Mouse (Mus musculus) cerebellum, adult 9-11 months (tissue): ENCODE results near the gene Dyx1c1.
A peak's percentile ranks its signal among the peaks of the same experiment; 100 is the strongest.

Experiments used
- DNase-seq: peaks from one replicate; pipeline ENCODE4 v3.0.0; 2022

Dyx1c1 gene

DNA sequence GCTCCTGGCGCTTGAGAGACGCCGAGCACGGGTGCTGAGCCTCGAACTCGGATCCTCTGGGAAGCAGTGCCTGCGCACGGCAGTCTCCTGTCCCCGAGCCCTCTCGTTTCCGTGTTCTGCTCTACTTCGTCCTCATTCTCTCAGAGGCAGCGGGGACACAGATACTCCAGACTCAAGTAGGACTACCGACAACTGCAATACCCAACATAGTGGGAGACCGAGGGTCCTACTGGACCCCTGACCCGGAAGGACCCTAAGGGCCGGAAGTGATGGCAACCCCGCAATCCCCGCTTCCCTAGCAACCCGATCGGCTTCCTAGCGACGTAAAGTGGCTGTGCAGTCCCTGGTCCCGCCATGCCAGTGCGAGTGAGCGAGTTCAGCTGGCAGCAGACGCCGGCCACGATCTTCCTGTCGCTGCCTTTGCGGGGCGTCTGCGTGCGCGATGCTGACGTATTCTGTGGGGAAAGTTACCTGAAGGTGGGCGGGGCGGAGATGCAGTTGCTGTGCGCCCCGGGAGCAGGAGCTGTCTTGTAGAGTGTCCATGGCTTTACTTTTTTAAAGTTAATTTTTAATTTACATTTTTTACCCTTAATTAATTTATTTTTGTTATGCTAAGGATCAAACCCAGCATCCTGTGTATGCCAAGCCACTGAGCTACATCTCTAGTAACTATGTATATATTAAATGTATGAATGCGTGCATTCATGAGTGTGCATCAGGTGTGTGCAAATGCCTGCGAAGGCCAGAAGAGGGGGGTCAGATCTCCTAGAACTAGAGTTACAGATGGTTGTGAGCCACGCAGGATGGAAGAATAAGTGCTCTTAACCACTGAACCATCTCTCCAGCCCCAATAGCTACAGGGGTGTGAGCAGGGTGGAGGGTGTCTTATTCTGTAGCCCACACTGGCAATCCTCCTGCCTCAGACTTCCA is at the start of gene Dyx1c1, which contains the start of gene Gm44503:
Dyx1c1 (plus strand) TSS at position 265 of the 930 bp plus-strand sequence.
Gm44503 (plus strand) TSS at position 332 of the 930 bp plus-strand sequence.
- DNase-seq = peak; percentile 70

DNA sequence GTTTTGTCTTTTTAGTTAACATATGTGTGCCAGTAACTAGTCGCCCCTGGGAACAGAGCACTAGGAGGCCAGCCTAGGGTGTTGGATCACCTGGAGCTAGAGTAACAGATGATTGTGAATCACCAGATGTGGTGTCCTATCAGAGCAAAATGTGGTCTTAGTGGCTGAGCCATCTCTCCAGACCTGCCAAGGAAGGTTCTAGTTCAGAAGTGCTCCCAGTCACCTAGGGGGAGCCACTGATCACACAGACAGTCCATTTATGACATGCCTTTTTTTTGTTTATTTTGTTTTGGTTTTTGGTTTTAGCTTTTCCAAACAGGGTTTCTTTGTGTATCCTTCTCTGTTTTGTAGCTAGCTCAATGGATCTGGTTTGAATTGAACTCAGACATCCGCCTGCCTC is 47.2 kb upstream of the Dyx1c1 start:
- no peak for DNase-seq

DNA sequence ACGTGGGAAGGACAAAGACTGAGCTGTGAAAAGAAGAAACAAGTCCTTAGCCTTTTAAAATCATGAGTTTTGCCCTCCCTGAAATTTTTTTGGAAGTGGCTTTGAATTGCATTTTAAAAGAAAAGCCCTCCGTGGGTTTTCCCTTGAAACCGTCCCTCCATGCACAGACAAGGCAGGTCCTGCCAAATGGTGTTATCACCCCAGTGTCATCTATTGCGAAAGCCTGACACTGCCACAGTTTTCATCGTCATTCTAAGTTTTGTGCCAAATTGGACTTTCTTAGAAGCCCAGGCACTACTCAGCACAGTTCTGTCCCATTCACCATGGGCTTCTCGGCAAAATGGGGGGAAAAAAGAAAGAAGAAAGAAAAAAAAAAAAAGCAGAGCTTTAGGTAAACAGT is 45.0 kb upstream of the Dyx1c1 start:
- no peak for DNase-seq

DNA sequence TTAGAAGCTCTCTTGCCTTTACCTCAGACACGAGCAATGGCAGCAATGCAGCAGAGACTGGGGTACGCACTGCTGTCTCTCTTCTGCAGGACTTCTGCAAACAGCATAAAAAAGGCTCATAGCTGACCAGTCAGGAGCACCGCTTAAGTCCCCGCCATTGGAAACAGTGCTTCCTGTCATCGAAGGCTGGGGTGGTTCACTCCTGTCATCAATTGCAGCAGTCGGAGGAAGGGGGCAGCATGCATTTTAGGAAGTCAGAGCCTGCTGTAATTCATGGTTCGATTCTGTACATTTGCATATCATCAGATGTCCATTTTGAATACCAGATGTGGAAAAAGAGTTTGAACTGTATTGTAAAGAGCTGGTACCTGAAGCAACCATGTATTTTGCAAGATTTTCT is 42.9 kb upstream of the Dyx1c1 start:
- DNase-seq = no peak

DNA sequence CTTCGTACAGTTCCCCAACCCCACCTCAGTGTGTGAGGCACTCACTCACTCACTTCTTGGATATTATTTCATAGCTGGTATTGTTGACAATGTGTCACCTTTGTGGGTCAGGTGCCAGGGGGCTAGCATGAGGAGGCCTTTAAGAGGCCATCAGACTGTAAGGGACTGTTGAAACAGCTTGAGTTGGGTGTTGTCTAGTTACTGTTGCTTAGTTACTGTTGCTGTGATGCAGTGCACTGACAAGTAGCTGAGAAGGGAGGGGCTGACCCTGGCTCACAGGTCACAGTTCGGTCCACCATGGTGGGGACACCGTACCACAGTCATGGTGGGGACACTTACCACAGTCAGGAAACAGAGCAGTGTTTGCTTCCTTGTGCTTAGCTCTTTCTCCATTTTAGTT is 35.5 kb upstream of the Dyx1c1 start:
- DNase-seq = no peak

DNA sequence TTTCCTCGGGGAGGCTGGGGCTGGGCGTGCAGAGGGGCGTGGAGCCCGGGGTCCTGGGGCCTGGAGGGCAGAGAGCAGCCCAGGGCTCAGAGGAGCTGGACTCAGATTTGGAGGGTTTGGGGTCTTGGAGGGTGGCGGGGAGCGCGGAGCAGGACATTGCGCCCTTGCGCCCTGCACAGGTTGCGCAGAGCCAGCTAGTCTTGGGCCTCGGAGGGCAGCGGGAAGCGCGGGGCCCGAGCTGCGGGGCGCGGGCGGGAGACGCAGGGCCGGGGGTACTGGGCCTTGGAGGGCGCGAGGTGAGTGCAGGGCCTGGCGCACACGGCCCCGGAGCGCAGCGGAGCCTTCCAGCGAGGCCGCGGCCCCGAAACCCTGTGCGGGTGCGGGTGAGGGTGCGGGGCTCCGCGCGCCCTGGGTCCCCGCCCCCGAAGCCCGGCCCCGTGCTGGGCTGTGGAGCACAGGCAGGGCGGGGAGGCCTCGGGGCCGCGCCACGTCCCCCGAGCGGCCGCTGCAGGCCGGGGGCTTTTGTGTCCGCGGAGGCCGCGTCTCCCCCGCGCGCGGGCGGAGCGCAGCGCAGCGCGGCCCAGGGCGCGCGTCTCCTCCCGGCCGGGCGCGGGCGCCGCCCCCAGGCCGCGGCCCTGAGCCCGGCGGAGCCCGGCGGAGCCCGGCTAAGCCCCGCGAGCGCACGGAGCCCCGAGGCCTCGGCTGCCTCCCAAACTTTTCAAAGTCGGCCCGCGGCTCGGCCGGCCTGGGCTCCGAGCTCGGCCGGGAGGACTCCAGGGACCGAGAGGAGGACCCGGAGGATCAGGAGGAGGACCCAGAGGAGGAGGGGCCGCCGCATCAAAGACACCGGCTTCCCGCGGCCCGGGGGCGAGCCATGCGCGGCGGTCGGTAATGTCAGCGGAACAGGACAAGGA is 33.3 kb upstream of the Dyx1c1 start, which contains the start of gene Pygo1:
Pygo1 (plus strand) TSS at position 625 of the 914 bp plus-strand sequence.
- DNase-seq = peak; percentile 34

DNA sequence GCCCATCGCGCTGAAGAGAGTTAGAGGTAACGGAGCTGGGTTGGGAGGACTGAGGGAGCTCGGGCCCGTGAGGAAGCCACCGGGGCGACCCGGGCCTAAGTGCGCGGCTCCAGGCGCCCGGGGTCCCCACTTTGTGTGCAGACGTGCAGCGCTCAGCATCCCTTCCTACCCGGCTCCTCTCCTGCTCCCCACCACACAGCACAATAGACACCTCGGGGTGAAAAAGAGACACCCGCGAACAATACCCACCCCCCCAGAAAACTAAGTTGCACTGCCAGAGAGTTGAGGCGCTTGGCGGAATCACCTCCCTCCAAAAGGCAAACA is 32.7 kb upstream of the Dyx1c1 start:
- no peak for DNase-seq

DNA sequence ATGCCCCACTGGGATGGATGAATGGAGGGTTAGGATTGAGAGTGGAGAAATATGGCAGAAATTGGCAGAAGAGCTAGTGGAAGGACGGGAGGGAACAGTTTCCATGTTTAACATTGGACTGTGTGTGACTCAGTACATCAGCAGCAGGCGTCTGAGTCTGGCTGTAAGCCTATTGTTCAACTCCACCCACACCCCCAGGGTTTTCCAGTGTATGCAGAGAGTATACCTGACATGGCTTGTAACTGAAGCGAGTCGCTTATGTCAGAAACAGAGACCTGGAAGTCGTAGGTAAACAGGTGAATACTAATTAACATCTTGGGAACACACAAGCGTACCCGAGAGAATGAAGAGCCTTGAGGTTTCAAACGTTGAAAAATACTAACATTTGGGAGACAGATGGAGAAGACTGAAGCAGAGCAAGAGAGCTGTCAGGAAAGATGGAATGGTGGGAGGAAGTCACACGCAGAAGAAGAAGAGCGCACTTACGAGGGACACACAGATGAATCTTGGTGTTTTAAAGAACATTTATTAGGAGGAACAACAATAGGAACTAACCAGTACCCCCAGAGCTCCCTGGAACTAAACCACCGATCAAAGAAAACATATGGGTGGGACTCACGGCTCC is 27.3 kb upstream of the Dyx1c1 start:
- DNase-seq = no peak

DNA sequence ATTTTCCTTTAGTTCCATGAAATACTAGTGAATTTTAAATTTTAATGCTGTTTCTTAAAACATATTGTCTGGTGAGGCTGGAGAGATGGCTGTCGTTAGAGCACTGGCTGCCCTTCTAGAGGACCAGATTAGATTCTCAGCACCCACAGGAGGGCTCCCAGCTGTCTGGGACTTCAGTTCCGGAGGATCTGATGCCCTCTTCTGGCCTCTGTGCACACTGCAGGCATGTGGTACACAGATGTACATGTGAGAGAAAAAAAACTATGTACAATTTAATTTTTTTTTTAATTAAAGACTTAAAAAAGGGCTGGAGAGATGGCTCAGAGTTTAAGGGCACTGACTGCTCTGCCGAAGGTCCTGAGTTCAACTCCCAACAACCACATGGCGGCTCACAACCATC is 23.3 kb upstream of the Dyx1c1 start:
- no peak for DNase-seq

DNA sequence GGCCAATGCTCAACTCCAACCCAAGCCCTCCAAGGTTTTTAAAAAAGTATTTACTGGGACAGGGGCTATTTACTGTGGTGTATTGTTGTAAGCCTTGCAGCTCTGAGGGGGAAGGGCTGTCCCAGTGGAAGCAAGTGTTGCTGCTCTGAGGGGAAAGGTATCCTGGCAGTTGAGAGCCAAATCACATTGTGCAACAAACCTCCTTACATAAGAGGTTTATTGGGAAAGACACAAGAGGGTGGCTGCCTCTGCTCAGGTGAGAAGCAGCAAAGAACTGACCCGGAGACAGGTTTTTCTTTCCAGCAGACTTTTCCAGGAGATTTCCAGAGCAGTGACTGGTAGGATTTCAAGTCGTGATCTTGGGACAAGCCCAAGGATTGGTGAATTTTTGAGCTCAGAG is 22.3 kb upstream of the Dyx1c1 start:
- DNase-seq = no peak

DNA sequence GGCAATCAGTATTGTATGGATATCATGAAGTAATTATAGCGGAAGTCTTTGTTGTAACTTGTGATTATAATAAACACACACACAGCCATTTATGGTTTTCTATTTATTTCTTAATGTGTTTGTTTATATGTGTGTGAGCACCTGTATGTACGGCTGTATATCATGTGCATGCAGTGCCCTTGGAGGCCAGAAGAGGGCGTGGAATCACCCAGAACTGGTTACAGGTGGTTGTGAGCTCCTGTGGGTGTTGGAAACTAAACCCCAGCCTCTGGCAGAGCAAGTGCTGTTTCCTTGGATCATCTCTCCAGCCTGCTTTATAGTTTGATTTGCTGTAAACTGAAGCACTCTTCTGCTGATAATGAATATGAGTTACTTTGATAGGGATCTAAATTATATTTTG is 15.2 kb upstream of the Dyx1c1 start:
- DNase-seq = no peak

DNA sequence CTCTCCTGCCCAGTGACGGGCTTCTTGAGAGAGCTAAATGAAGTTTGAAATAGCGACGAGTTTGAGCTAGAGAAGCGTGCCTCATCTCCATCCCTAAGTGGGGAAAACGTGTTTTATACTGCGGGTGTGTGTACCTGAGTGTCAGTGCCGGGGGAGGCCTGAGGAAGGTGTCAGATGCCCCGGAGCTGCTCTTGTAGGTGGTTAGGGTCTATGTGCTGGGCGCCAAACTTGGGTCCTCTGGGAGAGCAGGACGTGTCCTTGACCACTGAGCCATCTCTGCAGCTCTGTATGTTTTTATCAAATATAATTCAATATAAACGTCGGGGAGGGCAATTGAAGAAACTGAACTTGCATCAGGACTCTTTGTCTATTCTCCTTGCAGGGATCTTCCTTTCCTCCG is 14.3 kb upstream of the Dyx1c1 start:
- DNase-seq = no peak

DNA sequence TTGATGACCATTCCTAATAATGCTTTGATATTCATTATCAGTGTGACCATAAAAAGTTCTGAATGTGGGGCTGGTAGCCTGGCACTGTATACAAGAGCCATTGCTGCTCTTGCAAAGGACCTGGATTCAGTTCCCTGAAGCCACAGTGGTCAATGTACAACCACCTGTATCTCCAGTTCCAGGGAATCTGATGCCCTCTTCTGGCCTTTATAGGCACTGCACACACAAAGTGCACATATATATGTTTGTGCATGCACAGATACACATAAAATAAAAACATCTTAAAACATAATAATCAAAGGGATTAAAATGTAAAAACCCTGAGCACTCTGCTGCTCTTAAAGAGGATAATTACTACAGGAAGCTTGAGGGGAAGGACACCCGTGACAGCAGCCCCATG is 11.6 kb upstream of the Dyx1c1 start:
- DNase-seq = no peak

DNA sequence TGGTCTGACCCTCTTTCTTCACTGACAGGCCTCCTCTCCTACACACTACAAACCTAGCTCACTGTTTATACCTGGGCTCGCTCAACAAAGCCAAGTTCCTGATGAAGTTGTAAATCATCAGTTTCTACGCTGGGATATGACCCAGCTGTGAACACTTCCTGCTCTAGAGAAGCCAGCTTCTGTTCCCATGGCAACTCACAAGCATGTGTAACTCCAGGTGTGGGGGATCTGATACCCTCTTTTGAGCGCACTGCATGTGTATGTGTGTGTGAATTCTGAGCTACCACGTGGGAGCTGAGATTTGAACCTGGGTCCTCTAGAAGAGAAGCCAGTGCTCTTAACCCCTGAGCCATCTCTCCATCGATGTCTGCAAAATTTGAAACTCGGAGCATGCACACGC is 9.0 kb upstream of the Dyx1c1 start:
- DNase-seq = no peak

DNA sequence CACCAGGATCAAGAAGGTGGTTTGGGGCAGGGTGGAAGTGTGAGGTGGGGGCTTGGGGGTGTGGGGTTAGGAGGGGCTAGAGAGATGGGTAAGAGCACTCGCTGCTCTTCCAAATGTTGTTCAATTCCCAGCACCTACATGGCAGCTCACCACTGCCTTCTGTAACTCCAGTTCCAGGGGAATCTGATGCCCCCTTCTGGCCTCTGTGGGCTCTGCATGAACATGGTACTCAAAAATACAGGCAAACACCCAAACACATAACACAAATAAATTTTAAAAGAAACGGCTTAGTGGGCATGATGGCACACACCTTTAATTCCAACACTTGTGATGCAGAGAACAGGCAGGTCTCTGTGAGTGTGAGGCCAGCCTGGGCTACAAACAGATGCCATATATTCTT is 3.8 kb upstream of the Dyx1c1 start:
- no peak for DNase-seq

DNA sequence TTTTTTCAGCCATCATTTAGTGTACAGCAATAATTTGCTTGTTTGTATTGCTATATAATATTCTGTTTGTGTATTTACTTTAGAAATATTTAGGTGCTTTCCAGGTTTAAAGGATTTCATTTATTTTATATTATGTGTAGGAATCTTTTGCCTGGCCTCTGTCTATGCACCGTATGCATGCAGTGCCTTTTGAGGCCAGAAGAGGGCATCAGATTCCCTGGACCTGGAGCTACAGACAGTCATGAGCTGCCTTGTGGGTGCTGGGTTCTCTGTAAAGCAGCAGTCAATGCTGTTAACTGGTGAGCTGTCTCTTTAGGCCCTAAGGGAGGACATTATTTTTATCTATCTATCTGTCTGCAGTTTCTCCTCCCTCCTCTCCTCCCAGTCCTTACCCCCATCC is 3.0 kb upstream of the Dyx1c1 start:
- DNase-seq = no peak

DNA sequence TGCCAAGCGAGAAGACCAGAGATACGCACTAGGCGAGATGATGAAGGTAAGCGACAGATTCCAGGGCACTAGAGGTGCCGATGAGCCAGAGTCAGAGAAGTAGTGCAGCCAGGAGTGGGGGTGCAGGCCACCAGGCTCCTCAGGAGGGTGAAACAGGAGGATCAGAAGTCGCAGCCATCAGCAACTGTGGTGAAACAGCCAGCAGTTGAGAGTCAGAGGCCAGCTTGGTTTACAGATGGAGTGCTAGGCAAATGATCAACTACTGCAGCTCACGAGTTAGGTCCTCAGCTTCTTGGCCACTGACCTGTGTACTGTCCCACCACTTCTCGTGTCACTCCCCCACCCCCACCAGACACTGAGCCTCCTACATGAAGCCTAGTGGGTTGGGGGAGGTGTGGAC is 2.8 kb downstream of the Dyx1c1 start:
- DNase-seq = no peak

DNA sequence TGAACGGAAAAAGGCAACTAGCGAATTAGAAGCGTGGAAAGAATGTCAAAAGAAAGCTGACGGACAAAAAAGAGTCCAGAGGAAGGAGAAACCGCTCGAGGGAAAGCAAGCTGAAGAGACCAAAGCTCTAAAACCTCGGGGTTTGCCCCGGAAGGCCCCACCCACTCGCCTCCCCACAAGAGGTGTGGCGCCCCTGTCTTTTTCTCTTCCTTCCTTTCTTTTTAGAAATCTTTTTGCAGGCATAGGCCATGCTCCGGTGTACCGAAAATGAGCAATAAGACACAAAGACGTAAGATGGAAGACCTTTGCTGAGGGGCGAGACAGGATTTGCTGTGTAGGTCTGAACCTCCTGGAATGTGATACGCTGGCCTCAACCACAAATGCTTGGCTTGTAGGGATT is 3.4 kb downstream of the Dyx1c1 start:
- DNase-seq = no peak

DNA sequence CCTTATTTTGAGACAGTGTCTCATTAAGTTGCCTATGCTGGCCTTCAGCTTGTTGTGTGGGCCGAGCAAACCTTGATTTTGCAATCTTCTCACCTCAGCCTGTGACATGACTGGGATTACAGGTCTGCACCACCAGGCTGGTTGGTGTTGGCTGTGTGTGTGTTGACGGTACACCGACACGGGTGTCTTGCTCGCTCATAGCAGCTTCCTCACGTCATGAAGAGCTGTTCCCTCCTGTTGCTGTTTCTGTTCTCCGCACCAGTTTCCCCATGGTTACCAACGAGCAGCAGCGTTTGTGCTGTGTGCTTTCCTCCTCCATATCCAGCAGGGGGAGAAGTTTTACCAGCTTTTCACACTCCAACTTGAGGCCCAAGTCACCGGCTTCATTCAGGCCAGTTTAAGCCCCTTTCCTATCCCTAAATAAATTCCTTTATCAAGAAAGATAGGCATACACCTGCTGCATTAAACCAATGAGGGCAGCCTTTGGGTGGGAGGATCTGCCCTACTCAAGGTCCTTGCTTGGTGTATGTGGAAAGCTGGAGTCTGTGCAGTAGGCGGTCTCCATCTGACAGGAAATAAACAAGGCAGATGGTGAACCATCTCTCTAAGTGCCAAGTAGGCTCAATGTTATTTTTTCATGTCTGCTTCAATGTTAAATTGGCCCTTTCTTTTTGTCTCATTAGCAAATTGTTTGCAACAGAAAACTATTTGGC is 9.9 kb downstream of the Dyx1c1 start:
- DNase-seq = peak; percentile 71

DNA sequence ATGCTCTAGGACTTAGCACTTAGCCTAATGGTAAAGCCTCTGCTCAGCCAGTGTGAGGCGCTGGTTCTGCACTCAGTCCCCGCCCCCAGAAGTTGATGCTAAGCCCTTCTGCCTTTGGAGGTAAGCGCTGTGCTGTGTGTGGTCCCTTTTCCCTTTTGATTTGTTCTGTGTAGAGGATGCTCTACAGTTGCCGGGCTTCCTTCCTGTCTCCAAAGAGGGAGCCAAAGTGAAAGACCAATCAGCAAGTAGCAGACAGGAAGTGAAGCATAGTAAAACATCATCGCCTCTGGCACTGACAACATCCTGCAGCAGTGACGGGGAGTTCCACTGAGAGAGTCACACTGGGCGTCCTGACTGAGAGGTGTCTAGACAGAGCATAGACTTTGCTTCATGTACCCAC is 11.3 kb downstream of the Dyx1c1 start:
- no peak for DNase-seq

DNA sequence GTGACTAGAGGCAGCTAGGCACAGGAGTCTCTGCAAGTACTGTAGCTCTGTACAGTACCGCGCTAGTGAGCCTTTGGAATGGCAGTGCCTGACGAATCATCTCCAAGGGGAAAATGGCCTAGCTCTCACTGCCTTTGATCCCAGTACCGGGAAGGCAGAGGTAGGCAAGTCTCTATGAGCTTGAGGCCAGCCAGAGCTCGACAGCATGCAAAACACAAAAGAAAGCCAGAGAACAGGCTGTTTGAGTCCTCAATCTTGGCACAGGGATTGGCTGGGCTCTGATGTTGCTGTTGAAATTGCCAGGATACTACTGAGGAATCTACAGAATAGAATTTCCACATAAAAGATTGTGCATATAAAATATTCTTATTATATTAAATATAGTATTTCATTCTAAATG is 13.8 kb downstream of the Dyx1c1 start:
- no peak for DNase-seq

DNA sequence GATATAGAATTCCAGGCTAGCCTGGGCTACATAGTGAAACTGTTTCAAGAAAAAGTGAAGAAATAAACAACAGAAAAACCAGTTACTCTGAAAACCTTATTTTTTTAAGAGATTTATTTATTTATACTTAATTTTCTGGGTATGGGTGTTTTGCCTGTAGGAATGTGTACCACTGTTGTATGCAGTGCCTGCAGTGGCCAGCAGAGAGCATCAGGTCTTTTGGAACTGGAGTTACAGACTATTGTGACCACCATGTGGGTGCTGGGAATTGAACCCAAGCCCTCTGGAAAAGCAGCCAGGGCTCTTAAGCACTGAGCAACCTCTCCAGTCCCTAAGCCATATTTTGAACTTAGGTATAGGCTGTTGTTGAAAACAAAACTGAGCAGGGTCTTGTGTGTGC is 14.4 kb downstream of the Dyx1c1 start:
- no peak for DNase-seq

DNA sequence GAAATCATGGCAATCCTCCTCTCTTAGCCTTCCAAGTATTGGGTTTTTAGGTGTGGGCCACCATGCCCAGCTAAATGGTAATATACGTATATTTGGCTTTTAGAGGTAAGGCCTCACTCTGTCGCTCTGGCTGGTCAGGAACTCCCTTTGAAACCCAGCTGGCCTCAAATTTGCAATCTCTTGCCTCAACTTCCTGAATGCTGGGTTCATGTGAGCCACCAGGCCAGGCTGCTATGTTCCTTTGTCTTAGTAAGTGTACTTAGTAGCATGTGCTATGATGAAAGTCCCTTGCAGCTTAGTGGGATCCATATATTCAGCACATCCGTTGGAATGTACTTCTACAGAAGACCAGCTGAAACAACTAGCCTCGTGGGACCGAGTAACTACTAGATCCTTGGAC is 16.1 kb downstream of the Dyx1c1 start:
- no peak for DNase-seq
